Mouse (Mus musculus) heart, postnatal 10 days (tissue): ENCODE data around the gene Zfp473. TPM values are rescaled to one million over a fixed set of nuclear protein-coding genes. Genes with fewer than 3 reads are reported as not detected.
"Not testable (repeated sequence)": the region's sequence is repeated elsewhere in the genome, so short reads cannot be mapped to it uniquely, and the experiment has no call there.

Experiments
- DNase-seq, 2 experiments: peaks; one replicate each; pipeline ENCODE4 v3.0.0; 2021
- intact Hi-C: fragments of 180-260 bp; cut with DNase I; formaldehyde crosslinking; loops from one replicate; pipeline ENCODE4 v1.15.1; 2025
- total RNA-seq, 2 experiments: library from RNA; stranded (reverse); gene quantifications; 2 replicates each; pipeline ENCODE4 v1.2.3; 2021

Gene Zfp473
- total RNA-seq = under 1 TPM; 0.12 to 0.35 TPM

GRCm38 (mm10) chr7:44750950-44751349 is at the start of gene Zfp473:
Gene Zfp473 (minus strand): TSS chr7:44751050.
- intact Hi-C loops, DNase-seq: not testable (repeated sequence)

- intact Hi-C loops = no loop called here
Measured at GRCm38 (mm10) chr7:44792781-44793180, 41.9 kb upstream of the Zfp473 start.

GRCm38 (mm10) chr7:44790066-44790465 is 39.2 kb upstream of the Zfp473 start:
- DNase-seq = no peak
- intact Hi-C loops = no loop called here

More at GRCm38 (mm10) chr7:44792781-44793180, 41.9 kb upstream of the Zfp473 start:
- no peak for DNase-seq

- DNase-seq = no peak
- intact Hi-C loops = no loop called here
Measured at GRCm38 (mm10) chr7:44789531-44789930, 38.7 kb upstream of the Zfp473 start.

- DNase-seq = no peak
- intact Hi-C loops = no loop called here
Measured at GRCm38 (mm10) chr7:44780101-44780500, 29.3 kb upstream of the Zfp473 start.

GRCm38 (mm10) chr7:44776849-44777498 is 26.1 kb upstream of the Zfp473 start:
- intact Hi-C loops = no loop called here
- no peak for DNase-seq

- intact Hi-C loops = loop anchor here (5.0 kb wide), 1 partner anchor 40 kb away; no protein-coding TSS in a partner anchor
- DNase-seq = no peak
Measured at GRCm38 (mm10) chr7:44772591-44773204, 21.8 kb upstream of the Zfp473 start.

GRCm38 (mm10) chr7:44770046-44770578 is 19.3 kb upstream of the Zfp473 start:
- intact Hi-C loops = loop anchor here (5.0 kb wide), 1 partner anchor 42 kb away; no protein-coding TSS in a partner anchor
- DNase-seq = peak; percentile 85 to 91

GRCm38 (mm10) chr7:44768129-44768528 is 17.3 kb upstream of the Zfp473 start:
- intact Hi-C loops = no loop called here
- no peak for DNase-seq

GRCm38 (mm10) chr7:44760366-44760765 is 9.5 kb upstream of the Zfp473 start:
- DNase-seq = no peak
- intact Hi-C loops = no loop called here

- no peak for DNase-seq
- intact Hi-C loops = no loop called here
Measured at GRCm38 (mm10) chr7:44757164-44757563, 6.3 kb upstream of the Zfp473 start.

- peak; percentile 96 to 97 for DNase-seq
- intact Hi-C loops = loop anchor here (2.0 kb wide), 1 partner anchor 68 kb away; the partner anchor contains the start of genes Atf5, Il4i1 and Nup62
Measured at GRCm38 (mm10) chr7:44748101-44749044, 2.5 kb downstream of the Zfp473 start, which contains the start of gene Vrk3. Gene Vrk3 (plus strand): TSS chr7:44748413.

- intact Hi-C loops = no loop called here
Measured at GRCm38 (mm10) chr7:44747115-44747514, 3.7 kb downstream of the Zfp473 start.

GRCm38 (mm10) chr7:44745076-44745475 is 5.8 kb downstream of the Zfp473 start:
- intact Hi-C loops = no loop called here
- peak; percentile 75 to 76 for DNase-seq

More at GRCm38 (mm10) chr7:44747115-44747514, 3.7 kb downstream of the Zfp473 start:
- DNase-seq = no peak

- no peak for DNase-seq
- intact Hi-C loops = no loop called here
Measured at GRCm38 (mm10) chr7:44744270-44744669, 6.6 kb downstream of the Zfp473 start.

- DNase-seq = no peak
Measured at GRCm38 (mm10) chr7:44741361-44741760, 9.5 kb downstream of the Zfp473 start.

GRCm38 (mm10) chr7:44733723-44734122 is 17.1 kb downstream of the Zfp473 start:
- intact Hi-C loops = no loop called here
- DNase-seq = no peak

More at GRCm38 (mm10) chr7:44741361-44741760, 9.5 kb downstream of the Zfp473 start:
- intact Hi-C loops = no loop called here

GRCm38 (mm10) chr7:44728082-44728975 is 22.5 kb downstream of the Zfp473 start:
- intact Hi-C loops = loop anchor here (5.0 kb wide), 1 partner anchor 94 kb away; no protein-coding TSS in a partner anchor
- no peak for DNase-seq

- intact Hi-C loops = loop anchor here (5.0 kb wide), 1 partner anchor 95 kb away; no protein-coding TSS in a partner anchor
- no peak for DNase-seq
Measured at GRCm38 (mm10) chr7:44727151-44727550, 23.7 kb downstream of the Zfp473 start.
